Mouse (Mus musculus) testis, adult 2 months (tissue): Measurements from ENCODE around the gene Slc6a20a.

Source experiments
- CTCF ChIP-seq: fragments of 200-500 bp; IDR thresholded peaks from 2 replicates; pipeline ENCODE4 v1.5.1; 2012; ENCODE audit warnings: low read depth, mild to moderate bottlenecking, inconsistent platforms, low read length, moderate library complexity; ENCODE audit not compliant: control insufficient read depth, insufficient read depth, insufficient replicate concordance
- POLR2A ChIP-seq: fragments of 200-500 bp; IDR thresholded peaks from 2 replicates; pipeline ENCODE4 v1.6.1; 2012; ENCODE audit warnings: low read depth, mild to moderate bottlenecking, inconsistent platforms, low read length, moderate library complexity; ENCODE audit not compliant: control insufficient read depth

GRCm38 (mm10) chr9:123709226-123709625, 30.5 kb upstream of the Slc6a20a start:
- TF ChIP-seq POLR2A (no peak), CTCF (no peak)
